Mouse (Mus musculus): ENCODE measurements around the gene Cdkn2a.

Gene Cdkn2a

DNA sequence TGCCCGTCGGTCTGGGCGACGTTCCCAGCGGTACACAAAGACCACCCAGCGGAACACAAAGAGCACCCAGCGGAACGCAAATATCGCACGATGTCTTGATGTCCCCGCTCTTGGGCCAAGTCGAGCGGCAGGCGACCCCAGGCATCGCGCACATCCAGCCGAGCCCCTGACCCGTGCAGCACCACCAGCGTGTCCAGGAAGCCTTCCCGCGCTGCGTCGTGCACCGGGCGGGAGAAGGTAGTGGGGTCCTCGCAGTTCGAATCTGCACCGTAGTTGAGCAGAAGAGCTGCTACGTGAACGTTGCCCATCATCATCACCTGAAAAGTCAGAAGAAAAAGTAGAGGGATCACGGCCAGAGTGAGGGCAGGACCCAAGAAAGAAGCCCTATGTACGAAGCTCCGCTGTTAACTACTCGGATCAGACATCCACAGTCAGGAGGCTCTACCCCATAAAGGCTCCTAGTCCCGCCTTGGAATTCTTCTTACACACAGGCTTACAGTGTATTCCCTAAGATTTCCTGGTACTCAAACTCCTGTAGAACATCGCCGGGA is 17.7 kb downstream of the Cdkn2a start:
- no peak for DNase-seq

DNA sequence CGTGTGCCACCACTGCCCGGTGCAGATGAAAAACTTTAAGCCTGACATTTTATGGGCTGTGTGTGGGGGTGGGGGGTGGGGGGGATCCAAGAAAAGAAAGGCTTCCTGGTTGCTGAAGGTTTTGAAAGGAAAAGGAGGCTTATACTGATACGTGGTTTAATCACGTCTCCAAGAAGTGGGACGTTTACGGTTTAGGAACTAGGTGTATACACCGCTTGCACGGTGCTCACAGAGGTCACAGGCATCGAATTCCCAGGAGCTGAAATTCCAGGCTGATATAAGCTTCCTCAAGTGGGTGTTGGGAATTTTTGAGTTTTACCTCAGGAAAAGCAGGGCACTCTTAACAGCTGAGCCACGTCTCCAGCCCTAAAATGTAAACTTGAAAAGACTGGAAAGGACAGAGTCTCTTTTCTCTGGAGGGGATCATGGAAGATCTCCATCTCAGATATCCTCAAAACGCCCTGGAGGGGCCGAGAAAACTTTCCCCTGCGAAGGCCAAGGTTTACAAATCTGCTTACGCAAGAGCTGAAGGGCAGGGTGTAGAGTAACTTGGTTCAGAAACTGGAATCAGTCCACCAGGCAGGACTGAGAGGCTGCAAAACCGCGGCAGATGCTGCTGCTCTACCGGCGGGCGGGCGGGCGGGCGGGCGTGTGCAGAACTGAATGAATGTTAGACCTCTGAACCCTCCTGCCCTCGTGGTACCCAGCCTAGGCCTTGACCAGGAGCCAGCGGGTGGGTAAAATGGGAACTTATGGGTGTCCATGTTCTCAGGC is 18.5 kb downstream of the Cdkn2a start:
- no peak for DNase-seq

- no peak for DNase-seq
Measured at GRCm38 (mm10) chr4:89274829-89275548, 19.5 kb downstream of the Cdkn2a start.

DNA sequence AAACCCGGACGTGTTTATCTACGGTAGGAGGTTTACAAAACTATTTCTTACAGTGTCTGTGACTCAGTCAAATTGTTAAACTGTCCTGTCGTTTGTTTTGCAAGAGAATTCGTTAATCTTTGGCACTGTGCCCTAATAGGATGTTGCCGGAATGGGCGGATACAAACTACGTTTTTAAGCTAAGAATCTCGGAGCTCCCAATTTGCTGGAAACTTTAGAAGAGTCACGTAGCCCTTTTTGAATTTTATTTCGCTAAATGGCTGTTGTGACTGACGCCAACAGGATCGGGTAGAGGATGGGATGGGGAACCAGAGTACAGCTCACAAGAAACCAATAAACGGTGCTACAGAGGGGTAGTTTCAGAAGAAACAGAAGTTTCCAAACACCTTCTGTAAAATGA is 20.4 kb downstream of the Cdkn2a start:
- no peak for DNase-seq

DNA sequence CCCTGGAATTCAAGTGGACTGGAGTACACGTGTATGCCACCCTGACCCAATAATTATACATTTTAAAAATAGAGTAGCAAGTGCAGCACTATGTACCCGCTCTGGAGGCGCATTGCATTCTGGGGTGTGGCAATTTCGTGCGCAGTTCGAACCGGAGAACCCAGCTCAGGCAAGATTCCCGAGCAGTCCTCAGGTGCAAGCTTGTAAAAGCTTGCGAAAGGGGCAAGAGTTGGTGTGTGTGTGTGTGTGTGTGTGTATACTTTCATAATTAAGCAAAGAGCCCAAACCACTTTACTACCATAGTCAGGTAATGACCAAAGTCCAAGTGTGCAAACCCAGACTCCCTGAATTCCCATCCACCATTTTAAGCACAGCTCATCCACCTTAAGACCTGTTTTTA is 20.9 kb downstream of the Cdkn2a start:
- no peak for DNase-seq

GRCm38 (mm10) chr4:89272961-89273540 is 21.4 kb downstream of the Cdkn2a start:
- no peak for DNase-seq

DNA sequence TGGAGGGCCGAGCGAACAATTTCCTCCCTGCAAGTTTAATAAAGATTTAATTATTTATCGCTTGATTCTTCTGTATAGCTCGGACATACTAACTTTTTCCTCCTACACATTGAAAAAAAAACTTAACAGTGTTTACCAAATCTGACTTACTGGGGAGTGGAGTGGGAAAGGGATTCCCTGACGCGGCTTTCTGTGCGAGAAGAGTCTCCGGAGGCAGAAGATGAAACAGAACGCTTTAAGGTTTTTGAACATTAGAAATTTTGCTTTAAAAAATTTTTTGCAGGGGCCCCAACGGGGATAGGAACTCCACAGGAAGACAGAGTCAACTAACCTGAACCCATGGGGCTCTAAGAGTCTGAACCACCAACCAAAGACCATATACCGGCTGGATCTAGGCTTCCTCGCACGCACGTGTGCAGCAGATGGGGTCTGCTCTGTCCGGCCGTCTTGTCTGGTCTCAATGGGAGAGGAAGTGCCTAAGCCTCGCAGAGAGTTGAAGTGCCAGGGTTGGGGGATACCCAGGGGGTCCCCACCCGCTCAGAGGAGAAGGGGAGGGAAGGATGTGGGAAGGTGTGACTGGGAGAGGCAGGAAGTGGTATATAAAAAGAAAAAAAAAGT is 22.2 kb downstream of the Cdkn2a start:
- DNase-seq, result no peak

- DNase-seq, result no peak
Measured at GRCm38 (mm10) chr4:89257768-89258167, 36.7 kb downstream of the Cdkn2a start.

GRCm38 (mm10) chr4:89234446-89234845 is 60.0 kb downstream of the Cdkn2a start:
- DNase-seq, result no peak

Data from kidney, adult 18-20 months (tissue).